Mouse (Mus musculus) thymus, postnatal 36 days (tissue): ENCODE results near the gene Ptgr2.
"Not testable (repeated sequence)": the region's sequence is repeated elsewhere in the genome, so short reads cannot be mapped to it uniquely, and the experiment has no call there.

Experiments
- DNase-seq, 2 experiments: peaks; one replicate each; pipeline ENCODE4 v3.0.0; 2022; ENCODE audit warnings: mixed read lengths in 2 of 2

Gene Ptgr2

DNA sequence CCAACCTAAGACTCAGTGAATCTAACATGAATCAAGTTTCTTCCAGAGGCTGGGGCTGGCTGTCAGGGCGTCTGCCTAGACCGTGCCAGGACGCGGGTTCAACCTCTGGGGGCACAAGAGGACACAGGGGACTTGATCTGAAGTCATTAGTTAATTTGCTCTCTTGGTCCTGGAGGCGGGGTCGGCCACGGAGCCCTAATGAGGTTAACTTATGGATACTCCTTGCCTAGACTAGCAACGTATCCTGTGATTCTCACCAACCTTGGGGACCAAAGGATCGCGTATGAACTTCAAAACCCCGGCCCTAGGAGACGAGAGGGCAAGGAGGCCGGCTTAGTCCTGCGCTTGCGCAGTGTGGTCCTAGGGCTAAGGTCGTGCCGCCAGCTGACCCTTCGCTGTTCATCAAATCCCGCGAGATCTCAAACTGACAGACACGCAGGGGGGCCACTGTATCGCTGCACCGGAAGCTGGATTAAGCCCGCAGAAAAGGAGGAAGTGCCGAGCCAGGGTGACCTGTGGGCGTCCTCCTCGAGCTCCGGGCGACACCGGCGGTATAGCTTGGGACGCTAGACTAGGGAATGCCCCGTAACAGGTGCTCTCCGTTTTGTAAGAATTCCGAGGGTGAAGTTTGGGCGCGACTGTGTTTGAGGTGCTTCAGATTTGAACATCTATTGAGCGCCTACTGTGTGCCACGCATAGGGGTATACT is at the start of gene Ptgr2:
Ptgr2 (plus strand) TSS at position 348 of the 708 bp plus-strand sequence.
- DNase-seq: peak; percentile 87 to 92

DNA sequence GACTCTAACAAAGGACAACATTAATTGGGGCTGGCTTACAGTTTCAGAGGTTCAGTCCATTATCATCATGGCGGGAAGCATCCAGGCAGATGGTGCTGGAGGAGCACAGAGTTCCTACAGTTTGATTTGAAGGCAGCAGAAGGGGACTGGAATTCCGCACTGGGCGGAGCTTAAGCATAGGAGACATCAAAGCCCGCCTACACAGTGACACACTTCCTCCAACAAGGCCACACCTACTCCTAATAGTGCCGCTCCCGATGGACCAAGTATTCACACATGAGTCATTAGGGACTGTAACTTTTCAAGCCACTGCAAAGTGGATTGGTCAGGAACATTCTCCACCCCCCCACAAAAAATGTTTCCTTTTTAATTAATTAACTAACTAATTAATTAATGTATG is 49.5 kb upstream of the Ptgr2 start:
- DNase-seq: no peak

DNA sequence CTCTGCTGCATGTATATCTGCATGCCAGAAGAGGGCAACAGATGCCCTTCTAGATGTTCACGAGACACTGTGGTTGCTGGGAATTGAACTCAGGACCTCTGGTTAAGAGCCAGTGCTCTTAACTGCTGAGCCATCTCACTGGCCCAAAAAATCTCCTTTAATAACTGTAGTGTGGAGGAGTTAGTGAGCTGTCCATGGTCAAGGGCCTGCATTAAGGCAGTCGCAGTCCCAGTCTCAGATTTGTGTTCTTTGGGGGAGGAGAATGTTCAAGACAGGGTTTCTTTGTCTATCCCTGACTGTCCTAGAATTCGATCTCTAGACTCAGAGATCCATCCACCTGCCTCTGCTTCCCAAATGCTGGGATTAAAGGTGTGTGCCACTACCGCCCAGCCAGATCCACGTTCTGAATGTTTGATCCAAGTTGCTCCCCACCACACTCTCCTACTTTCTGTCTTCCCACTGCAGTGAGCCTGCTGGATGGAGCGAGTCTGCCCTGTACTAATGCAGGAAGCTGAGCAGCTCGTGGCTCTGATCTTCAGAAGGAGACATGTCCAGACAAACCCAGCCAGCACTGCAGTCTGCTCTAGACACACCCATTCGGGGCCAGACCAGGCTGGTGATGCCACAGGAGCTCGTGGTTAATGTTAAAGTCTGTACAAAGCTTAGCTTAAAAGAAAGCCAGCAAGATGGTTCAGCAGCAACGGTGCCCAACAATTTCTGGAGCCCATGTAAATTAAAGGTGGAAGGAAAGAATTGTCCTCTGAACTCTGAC is 48.9 kb upstream of the Ptgr2 start:
- DNase-seq: no peak

DNA sequence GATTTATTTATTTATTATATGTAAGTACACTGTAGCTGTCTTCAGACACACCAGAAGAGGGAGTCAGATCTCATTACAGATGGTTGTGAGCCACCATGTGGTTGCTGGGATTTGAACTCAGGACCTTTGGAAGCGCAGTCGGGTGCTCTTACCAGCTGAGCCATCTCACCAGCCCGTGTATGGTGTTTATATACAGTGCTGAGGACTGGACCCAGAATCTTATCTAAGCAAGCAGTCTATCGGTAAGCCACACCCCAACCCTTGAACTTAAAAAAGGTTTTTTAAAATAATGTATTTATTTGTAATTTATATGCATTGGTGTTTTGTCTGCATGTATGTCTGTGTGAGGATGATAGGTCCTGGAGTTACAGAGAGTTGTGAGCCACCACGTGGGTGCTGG is 48.0 kb upstream of the Ptgr2 start:
- not testable (repeated sequence) for DNase-seq

DNA sequence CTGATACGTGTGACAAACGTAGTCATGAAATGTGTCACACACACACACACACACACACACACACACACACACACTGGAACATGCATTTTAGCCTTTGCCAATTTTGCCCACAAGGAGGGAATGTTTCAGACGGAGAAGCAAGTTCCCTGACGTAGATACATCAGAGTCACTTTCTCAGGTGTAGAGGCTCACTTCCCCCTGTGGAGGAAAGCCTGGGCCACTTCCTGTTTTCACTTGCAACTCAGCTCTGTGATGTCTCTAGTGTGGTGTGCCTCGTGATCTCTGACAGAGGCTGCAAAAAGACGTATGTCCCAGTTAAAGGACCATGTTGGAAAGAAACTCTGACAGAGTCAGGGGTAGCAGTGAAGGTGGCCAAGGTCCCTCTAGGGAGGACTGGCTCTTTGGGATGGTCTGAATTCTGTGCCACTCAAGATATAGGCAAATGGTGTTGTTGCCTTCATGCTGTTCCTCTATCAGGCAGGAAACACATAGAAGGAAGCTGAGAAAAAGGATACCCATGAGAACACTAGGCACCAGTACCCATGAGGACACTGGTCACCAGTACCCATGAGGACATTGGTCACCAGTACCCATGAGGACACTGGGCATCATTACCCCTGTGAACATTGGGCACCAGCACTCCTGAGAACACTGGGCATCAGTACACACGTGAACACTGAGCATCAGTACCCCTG is 41.8 kb upstream of the Ptgr2 start:
- DNase-seq: peak; percentile 76 to 86

DNA sequence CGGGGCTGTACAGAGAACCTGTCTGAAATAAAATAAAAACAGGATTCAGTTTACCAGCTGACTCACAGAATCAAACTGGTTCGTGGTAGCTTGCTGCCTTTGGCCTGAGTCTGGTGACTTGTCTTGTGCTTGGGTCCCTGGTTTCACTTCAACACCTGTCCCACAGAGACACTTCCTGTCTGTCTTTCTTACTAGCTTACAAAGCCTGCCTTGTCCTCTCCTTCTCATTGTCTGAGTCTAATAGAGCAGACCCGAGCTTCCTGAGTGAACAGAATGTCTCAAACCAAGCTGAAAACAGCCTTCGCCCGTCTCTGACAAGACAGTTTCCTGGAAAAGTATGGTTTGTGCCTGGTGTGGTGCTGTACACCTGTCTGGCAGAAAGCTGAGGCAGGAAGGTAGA is 39.3 kb upstream of the Ptgr2 start:
- DNase-seq: peak; percentile 40 to 46

DNA sequence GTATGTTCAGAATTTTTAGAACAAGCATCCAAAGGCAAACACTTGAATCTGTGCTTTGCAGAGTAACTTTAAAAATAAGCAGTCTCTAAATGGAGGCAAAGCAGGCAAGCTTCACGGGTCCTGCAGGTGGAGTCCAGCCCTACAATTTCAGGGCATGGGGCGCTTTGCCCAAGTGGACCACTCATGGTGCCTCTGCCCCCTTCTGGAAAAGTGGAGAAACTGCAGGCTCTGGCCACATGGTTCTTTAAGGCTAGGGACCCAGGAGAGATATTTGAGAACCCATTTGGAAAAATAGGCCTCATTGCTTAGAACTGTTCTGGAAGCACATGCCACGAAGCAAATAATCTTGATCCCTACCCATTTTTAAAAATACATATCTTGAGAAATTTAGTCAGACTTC is 35.8 kb upstream of the Ptgr2 start:
- DNase-seq: peak; percentile 62 to 68

DNA sequence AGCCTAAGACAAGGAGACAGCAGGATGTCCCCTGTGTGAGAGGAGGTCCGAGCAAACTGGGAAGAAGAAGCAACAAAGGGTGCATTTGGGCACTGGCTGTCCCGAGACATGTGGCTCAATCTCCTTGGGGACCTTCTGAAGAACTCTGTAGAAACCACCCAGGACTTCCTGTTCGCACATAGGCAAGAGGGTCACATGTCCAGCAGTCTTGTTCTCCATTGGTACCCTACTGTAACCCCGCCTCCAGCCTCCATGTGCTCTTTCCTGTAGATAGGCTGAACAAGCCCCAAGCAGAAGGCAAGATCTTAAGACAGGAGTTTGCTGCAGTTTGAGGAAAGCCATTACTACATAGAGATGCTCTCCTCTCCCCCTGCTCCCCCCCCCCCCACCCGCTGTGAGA is 32.2 kb upstream of the Ptgr2 start:
- DNase-seq: no peak

DNA sequence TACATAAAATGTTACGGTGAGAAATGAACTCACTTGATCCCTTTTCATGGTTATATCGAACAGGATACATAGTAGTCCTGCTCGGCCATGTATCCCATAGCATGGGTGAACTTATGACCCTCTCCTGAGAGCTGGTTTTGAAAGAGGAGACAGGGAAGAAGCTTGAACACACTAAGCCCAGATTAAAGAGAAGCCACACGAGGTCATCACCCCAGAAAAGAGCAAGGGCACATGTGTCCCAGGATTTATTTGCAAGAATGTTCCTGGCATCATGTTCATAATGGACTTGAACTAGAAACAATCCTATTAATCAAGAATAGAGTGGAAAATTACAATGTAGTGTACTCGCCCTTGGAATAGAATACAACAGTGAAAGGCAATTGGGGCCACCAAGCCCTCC is 30.1 kb upstream of the Ptgr2 start:
- DNase-seq: no peak

DNA sequence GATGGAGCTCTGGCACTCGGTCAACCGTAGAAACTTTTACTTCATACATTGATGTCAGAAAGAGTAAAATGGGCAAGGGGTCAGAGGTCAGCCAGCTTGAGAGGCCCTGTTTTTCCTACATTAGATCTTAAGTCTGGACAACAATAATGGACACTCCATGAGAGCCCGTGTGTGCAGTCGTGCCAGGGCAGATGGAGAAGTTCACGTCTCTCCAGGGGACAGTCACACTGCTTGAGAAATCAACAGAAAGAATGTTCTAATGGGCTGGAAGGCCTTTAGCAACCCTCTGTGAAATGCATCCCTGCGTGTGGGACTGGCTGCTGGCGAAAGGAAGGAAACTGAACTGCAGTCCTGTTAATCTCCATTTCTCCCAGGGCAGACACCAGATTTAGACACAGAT is 24.7 kb upstream of the Ptgr2 start:
- no peak for DNase-seq

DNA sequence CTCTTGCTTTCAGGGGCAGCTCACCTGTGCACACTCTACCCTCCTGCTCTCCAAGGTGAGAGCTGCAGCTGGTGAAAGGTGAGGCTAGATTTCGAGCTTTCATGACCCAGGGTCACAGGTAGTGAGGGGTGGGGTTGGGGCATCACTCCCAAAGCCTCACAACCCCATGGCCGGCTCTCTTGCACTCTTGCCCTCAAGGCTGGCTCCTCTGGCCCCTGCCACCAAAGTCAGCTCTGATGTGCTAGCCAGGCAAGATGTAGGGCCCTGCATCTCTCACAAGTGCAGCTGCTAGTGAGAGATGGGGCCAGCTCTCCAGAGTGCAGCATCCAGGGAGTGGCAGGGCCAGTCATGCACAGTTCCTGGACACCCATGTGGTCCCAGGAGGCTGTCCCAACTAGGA is 17.8 kb upstream of the Ptgr2 start:
- no peak for DNase-seq

DNA sequence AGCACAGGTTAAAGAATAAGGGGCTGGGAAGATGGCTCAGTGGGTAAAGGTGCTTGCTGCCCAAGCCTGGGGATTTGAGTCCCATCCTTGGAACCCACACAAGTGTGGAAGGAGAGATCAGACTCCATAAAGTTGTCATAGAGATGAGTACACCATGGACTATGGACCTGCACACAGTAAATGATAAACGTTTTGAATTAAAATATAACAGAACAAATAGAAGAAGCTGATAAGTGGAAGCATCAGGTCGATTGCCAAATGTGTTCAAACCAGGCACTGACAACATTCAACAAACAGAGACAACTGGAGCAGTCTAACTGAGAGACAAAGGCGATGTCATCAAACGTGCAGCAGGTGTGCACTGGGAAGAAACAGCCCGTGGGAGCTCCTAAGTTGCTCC is 11.7 kb upstream of the Ptgr2 start:
- no peak for DNase-seq

DNA sequence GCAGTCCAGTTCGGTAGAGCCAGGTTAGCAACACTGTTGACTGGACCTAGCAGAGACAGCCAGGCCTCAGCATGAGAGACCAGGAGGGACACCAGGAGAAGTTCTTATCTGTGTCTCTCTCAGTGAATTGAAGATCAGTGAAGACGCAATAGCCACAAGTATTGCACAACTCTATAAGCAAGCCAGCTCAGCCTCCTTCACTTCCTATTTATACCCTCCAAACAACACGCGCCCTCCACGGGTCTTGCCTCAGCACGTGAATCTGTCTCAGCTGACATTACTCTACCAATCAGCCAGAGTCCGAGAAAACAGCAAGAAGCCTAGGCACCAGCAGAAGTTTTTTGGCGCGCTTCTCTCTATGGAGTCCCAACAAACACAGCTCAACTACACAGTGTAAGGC is 9.7 kb upstream of the Ptgr2 start:
- DNase-seq: no peak

DNA sequence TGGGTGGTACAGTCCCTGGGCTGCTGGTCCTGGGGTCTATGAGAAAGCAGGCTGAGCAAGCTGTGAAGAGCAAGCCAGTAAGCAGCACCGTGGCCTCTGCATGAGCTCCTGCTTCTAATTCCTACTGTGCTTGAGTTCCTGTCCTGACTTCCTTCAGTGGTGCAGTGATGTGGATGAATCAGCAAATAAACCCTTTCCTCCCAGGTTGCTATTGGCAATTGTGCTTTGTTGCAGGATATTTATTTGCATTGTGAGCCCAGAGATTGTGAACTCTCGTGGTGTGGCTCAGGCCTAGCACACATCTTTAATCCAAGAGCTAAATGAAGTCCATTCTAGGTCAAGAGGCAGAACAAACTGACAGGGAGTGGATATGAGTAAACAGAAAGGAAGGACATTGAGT is 8.7 kb upstream of the Ptgr2 start:
- DNase-seq: no peak

DNA sequence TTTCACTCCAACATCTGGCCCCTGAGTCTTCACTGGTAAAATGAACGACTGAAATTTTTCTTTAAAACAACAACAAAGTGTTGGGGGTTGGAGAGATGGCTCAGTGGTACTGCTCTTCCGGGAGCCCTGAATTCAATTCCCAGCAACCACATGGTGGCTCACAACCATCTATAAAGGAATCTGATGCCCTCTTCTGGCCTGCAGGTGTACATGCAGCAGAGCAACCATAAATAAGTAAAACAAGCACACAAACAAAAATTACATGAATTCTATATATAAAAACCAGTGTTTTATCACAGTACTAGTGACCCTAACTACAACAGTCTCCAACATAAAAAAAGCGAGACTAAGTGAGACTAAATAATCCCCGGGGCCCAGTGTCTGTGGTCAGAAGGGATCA is 8.2 kb upstream of the Ptgr2 start:
- no peak for DNase-seq

DNA sequence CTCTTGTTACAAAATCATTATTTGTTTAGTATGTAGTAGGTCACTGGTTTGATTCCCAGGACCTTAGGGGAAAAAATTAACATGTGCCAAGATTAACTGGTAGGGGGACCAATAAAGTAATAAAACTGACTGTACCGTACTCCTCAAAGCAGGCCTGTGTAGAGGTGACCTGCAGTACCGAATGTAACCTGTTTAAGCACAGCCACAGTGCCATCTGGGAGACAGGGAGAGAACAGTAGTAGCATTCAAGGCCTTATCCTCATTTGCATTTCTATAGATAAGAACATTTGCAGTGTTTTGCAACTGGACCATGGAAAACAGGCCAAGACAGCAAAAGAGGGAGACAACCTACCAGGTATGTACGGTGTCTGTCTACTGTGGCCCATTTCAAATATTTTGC is 7.2 kb upstream of the Ptgr2 start:
- no peak for DNase-seq

DNA sequence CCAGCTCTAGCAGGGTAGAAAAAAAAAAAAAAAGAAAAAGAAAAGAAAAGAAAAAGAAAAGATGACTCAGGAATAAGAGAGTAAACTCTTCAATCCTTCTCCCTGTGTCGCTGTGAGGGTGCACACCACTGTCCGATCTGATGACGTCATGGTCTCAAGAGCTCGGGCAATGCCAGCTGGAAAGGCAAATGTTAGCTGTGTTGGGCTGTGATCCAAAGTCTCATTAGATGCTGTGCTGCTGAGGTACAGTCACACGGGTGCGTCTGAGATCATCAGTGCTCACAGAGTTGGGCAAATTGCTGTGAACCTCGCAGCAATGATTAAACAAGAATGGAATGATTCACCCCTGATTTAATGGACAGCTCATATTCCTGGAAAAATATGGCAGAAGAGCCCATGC is 6.1 kb upstream of the Ptgr2 start:
- no peak for DNase-seq

DNA sequence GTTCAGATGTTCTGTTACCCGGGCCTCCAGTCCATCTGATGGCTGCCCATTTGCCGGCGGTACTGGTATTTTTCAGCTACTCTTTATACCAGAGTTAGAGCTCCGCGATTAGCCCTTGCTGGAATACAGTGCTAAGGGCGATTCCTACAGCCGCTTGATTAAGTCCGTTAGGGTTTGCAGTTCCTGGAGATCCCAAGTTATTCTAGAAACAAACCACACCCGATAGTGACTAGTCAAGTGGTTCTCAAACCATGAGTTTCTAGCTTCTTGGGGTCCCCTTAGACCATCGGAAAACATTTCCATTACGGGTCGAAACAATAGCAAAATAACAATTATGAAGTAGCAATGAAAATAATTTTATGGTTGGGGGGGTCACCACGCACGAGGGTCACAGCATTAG is 641 bp upstream of the Ptgr2 start:
- DNase-seq: no peak

DNA sequence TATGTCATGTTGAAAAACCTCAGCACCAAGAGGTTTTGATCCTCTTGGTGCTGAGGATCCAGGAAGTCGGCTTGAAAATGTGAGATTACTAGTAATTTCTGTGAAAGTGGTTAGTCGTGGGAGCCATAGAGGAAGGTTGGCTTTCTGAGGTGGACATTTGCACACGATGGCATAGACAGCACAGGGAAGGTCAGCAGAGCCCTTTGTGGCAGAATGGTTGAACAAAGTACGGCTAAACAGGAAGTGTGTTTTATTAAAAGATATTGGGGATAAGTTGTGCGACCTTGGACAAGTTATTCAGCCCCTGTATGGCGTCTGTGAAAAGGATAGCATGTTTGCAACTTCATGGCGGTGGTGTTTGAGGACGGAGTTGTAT is 549 bp downstream of the Ptgr2 start:
- no peak for DNase-seq

DNA sequence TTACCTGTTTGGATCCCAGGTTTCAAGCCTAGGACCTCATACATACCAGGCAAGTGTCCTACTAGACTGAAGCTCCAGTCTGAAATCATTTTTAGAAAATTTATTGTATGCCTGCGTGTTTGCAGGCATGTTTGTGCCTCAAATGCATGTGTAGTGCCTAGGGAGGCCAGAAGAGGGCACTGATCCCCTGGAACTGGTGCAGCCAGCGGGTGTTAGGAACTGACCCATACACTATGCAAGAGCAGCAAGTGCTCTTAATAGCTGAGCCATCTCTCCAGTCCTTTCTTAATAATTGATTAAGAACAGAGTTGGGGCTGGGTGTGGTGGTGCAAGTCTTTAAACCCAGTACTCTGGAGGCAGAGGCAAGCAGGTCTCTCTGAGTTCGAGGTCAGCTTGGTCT is 3.4 kb downstream of the Ptgr2 start:
- peak; percentile 48 to 56 for DNase-seq

DNA sequence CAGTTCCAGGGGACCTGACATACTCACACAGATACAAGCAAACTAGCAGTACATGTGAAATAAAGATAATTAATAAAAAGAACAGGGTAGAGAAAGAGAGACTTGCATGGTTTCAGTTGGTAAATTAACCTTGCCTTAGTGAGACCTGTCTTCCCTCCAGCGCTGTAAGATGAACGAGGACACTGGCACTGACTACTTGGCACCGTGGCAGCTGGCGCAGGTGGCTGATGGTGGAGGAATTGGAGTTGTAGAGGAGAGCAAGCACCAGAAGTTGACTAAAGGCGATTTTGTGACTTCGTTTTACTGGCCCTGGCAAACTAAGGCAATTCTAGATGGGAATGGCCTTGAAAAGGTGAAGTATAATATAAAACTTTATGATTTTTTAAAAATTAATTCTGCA is 12.8 kb downstream of the Ptgr2 start:
- no peak for DNase-seq

DNA sequence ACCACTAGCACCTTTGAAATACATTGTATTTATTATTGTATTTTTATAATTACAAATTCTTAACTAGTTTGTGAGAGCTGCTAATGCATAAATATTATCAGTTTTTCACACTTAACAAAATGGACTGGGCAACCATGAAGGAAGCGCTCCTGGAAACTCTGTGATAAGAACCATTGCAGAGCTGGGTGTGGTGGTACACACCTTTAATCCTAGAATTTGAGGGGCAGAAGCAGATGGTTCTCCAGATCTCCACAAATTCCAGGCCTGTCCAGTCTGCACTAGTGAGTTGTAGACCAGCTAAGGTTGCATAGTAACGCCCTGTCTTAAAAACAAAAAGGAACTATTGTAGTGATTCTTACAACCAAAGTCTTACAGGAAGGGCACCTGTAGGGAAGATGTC is 14.2 kb downstream of the Ptgr2 start:
- DNase-seq: no peak

DNA sequence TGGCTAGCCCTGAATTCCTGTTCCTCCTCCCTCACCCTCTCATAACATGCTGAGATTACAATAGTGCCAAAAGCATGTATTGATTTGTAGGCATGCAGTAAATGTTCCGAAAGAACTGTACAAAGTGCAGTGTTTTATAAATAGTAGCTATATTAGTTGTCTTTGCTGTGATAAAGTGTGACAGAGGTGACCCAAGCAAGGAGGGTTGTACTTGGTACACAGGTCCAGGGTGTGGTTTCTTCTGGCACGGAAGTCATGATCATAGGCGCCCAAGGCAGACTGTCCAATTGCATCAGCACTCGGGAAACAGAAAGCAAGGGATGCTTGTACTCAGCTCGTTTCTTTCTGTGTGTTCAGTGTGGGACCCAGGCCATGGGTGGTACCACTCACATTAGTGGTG is 19.1 kb downstream of the Ptgr2 start:
- no peak for DNase-seq

DNA sequence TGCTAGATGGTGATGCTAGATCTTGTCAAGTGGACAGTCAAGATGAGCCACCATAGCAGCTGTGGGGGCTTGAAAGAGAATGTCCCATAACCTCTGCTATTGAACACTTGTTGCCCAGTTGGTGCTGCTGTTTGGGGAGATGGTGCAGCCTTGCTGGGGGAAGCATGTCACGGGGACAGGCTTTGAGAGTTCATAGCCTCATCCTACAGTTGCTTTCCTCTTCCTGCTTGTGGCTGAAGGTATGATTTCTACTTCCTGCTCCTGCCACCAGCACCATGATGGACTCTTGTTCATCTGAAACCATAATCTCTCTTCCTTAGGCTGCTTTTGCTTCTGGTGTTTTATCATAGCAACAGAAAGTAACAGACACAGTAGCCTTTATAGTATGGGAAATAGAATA is 19.5 kb downstream of the Ptgr2 start:
- no peak for DNase-seq
